In the genomic region with DNA sequence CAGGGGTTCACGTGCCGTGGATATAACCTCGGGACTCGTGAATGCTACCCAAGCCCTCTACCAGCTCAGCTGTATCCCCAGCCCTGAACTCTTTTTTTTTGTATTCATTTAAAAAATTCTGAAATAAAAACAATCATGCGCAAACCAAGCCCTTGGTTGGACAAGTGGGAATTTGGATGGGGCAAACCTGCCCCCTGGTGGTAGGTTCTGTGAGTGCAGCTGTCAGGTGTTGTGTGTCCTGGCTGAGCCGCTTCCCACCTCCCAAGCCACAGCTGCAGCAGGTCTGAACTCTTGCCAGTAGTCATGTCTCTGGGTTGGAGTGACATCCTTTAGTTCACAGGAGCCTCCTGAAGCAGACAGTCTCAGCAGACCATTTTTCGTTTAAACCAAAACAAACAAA, we compare ENCODE assay signal across 9 mouse cellular contexts. TPM values are rescaled to one million over a fixed set of nuclear protein-coding genes. Genes with fewer than 3 reads are reported as not detected.
DNase-seq lines count a peak whose midpoint lies in the region; ATAC-seq and TF ChIP-seq lines count a peak whose summit lies in the region.
"Had no signal": no experiment of that assay in that cellular context is flagged by ENCODE, and none has a peak within 500 bp of the region (broad histone marks: within the 10 kb centered on the region; RNA-seq: fewer than 3 reads in every experiment).

No protein-coding gene starts in this region.

- no peak for ATAC-seq in forebrain, embryonic 13.5 days

- no peaks in the 10 kb centered on the region for H3K36me3 ChIP-seq in forebrain, embryonic 10.5 days (replicated peaks)
- no peaks in the 10 kb centered on the region for H3K36me3 ChIP-seq in forebrain, embryonic 13.5 days (ENCODE audit: poor library complexity, severe bottlenecking)
- no peaks in the 10 kb centered on the region for H3K36me3 ChIP-seq in ES-Bruce4 (ENCODE audit: control insufficient read depth, insufficient read depth, low read length, poor library complexity, severe bottlenecking)
- H3K36me3 ChIP-seq in small intestine, adult 2 months (ENCODE audit: control insufficient read depth, insufficient read depth, low read length): no peaks in the 10 kb centered on the region
- H3K36me3 ChIP-seq: limb, embryonic 15.5 days had no signal

- H3K4me2 ChIP-seq in forebrain, embryonic 13.5 days: no peak overlapping the region
- H3K4me2 ChIP-seq: limb, embryonic 15.5 days had no signal

- TF ChIP-seq POLR2A in ES-Bruce4 (IDR thresholded peaks at IDR 0.05; ENCODE audit: insufficient read depth, low read length): no peak
- TF ChIP-seq POLR2A in small intestine, adult 2 months (IDR thresholded peaks at IDR 0.05; ENCODE audit: low read depth, low read length): no peak

- H3K9ac ChIP-seq in forebrain, embryonic 13.5 days: no peak overlapping the region
- H3K9ac ChIP-seq in ES-Bruce4 (ENCODE audit: low read depth, poor library complexity, severe bottlenecking): no peak overlapping the region
- H3K9ac ChIP-seq: limb, embryonic 15.5 days had no signal

- no peak overlapping the region for H3K4me3 ChIP-seq in forebrain, embryonic 10.5 days
- no peak overlapping the region for H3K4me3 ChIP-seq in forebrain, embryonic 13.5 days
- H3K4me3 ChIP-seq in ES-Bruce4 (ENCODE audit: low read depth, low read length): no peak overlapping the region
- no peak overlapping the region for H3K4me3 ChIP-seq in small intestine, adult 2 months (ENCODE audit: low read depth, low read length)
- H3K4me3 ChIP-seq: limb, embryonic 15.5 days had no signal

- peak; percentile 87 for DNase-seq in forebrain, embryonic 10.5 days (ENCODE audit: extremely low spot score, low spot score)
- peak; percentile 42 for DNase-seq in cerebellum, adult 11-12 months
- peak; percentile 38 to 52 for DNase-seq in gastrocnemius, adult 8-10 months (ENCODE audit: low spot score in 2 of 2)
- DNase-seq in kidney, postnatal 25 days: peak; percentile 71 to 83
- DNase-seq in lung, postnatal 10 days: peak; percentile 82

- H3K27me3 ChIP-seq in forebrain, embryonic 10.5 days (ENCODE audit: poor library complexity, severe bottlenecking): peaks cover 12% of the 10 kb centered on the region; the same call in 1 of the 2 replicates
- 0 out of 2 replicates have a peak, but pooled peaks cover 7% of the 10 kb centered on the region for H3K27me3 ChIP-seq in forebrain, embryonic 13.5 days
- no peaks in the 10 kb centered on the region for H3K27me3 ChIP-seq in ES-Bruce4 (ENCODE audit: control insufficient read depth, insufficient read depth, low read length, poor library complexity, severe bottlenecking)
- H3K27me3 ChIP-seq in small intestine, adult 2 months (ENCODE audit: control insufficient read depth, insufficient read depth, low read length): no peaks in the 10 kb centered on the region

- no peak overlapping the region for H3K27ac ChIP-seq in forebrain, embryonic 10.5 days
- H3K27ac ChIP-seq in forebrain, embryonic 13.5 days: no peak overlapping the region
- no peak overlapping the region for H3K27ac ChIP-seq in ES-Bruce4 (ENCODE audit: insufficient read depth, low read length)
- H3K27ac ChIP-seq in small intestine, adult 2 months (ENCODE audit: insufficient read depth, low read depth, low read length): no peak overlapping the region
- H3K27ac ChIP-seq: limb, embryonic 15.5 days had no signal

- peaks cover 19% of the 10 kb centered on the region for H3K4me1 ChIP-seq in forebrain, embryonic 10.5 days
- H3K4me1 ChIP-seq in forebrain, embryonic 13.5 days: peaks cover 13% of the 10 kb centered on the region
- H3K4me1 ChIP-seq in ES-Bruce4 (ENCODE audit: control insufficient read depth, insufficient read depth, low read length): no peaks in the 10 kb centered on the region
- H3K4me1 ChIP-seq in small intestine, adult 2 months (ENCODE audit: control insufficient read depth, insufficient read depth, insufficient read length, low read length): peaks cover 3% of the 10 kb centered on the region; the same call in 1 of the 2 replicates

- 0 out of 2 replicates have a peak, but pooled peaks cover 4% of the 10 kb centered on the region for H3K9me3 ChIP-seq in forebrain, embryonic 10.5 days
- no peaks in the 10 kb centered on the region for H3K9me3 ChIP-seq in forebrain, embryonic 13.5 days (replicated peaks)
- H3K9me3 ChIP-seq in ES-Bruce4 (replicated peaks; ENCODE audit: control insufficient read depth, insufficient read depth, low read length, poor library complexity, severe bottlenecking): no peaks in the 10 kb centered on the region
- H3K9me3 ChIP-seq: limb, embryonic 15.5 days had no signal

- peak; percentile 85 for TF ChIP-seq CTCF in ES-Bruce4 (IDR thresholded peaks at IDR 0.05; ENCODE audit: low read depth, low read length)
- peak; percentile 96 for TF ChIP-seq CTCF in small intestine, adult 2 months (IDR thresholded peaks at IDR 0.05; ENCODE audit: extremely low read depth, insufficient read length, insufficient replicate concordance, low read depth, low read length)

- TF ChIP-seq EP300 in ES-Bruce4 (IDR thresholded peaks at IDR 0.05; ENCODE audit: insufficient read depth, low read depth, low read length): no peak

- WGBS in forebrain, embryonic 10.5 days: 24% methylated on average over 7 of the region's 7 CpGs
- 26% methylated on average over 7 of the region's 7 CpGs for WGBS in forebrain, embryonic 13.5 days
- 16% methylated on average over 7 of the region's 7 CpGs for WGBS in small intestine, adult 2 months

RNA-seq across cellular contexts. Expression of a gene that starts 4.4 kb away (rescaled TPM):
- polyA plus RNA-seq in forebrain, embryonic 10.5 days (2016; fragmentation: Nextera tagmentation; extraction: Ambion mirVana): 21.7 and 22.0 TPM in 2 replicates
- polyA plus RNA-seq in forebrain, embryonic 13.5 days (2015; fragmentation: Nextera tagmentation; extraction: Ambion mirVana): 32.4 and 37.3 TPM in 2 replicates
- polyA plus RNA-seq in ES-Bruce4 (2011; ENCODE audit: insufficient read depth, insufficient read length, low read depth, missing spikeins): 12.0 and 14.1 TPM in 2 replicates
- total RNA-seq in gastrocnemius, adult 8-10 months (2022): 1 to 10 TPM; 2.5 to 4.1 (median 3.4) TPM
- polyA plus RNA-seq in small intestine, adult 2 months (2012; rRNA removed): 1.4 and 1.6 TPM in 2 replicates

RNA-seq across cellular contexts. Expression of a gene that starts 22.9 kb away (rescaled TPM):
- 0.22 and 0.84 TPM in 2 replicates for polyA plus RNA-seq in forebrain, embryonic 10.5 days (2016; fragmentation: Nextera tagmentation; extraction: Ambion mirVana)
- polyA plus RNA-seq in forebrain, embryonic 13.5 days (2015; fragmentation: Nextera tagmentation; extraction: Ambion mirVana): 0.16 TPM in 1 of 2 replicates, not detected in the other
- polyA plus RNA-seq in ES-Bruce4 (2011; ENCODE audit: insufficient read depth, insufficient read length, low read depth, missing spikeins): 5.4 and 7.4 TPM in 2 replicates
- total RNA-seq in gastrocnemius, adult 8-10 months (2022): 100 to 1,000 TPM; 202 to 681 (median 229) TPM
- 0.46 TPM in 1 of 2 replicates, not detected in the other for polyA plus RNA-seq in small intestine, adult 2 months (2012; rRNA removed)

RNA-seq across cellular contexts. Expression of a gene that starts 38.2 kb away (rescaled TPM):
- 8.3 and 8.4 TPM in 2 replicates for polyA plus RNA-seq in forebrain, embryonic 10.5 days (2016; fragmentation: Nextera tagmentation; extraction: Ambion mirVana)
- 4.7 and 5.1 TPM in 2 replicates for polyA plus RNA-seq in forebrain, embryonic 13.5 days (2015; fragmentation: Nextera tagmentation; extraction: Ambion mirVana)
- 0.55 TPM in 1 of 2 replicates, not detected in the other for polyA plus RNA-seq in ES-Bruce4 (2011; ENCODE audit: insufficient read depth, insufficient read length, low read depth, missing spikeins)
- total RNA-seq in gastrocnemius, adult 8-10 months (2022): 1 to 10 TPM; 1.7 to 2.5 (median 1.8) TPM
- polyA plus RNA-seq in small intestine, adult 2 months (2012; rRNA removed): 8.6 and 16.7 TPM in 2 replicates

RNA-seq across cellular contexts. Expression of a gene that starts 45.3 kb away (rescaled TPM):
- 0.24 TPM in 1 of 2 replicates, not detected in the other for polyA plus RNA-seq in forebrain, embryonic 10.5 days (2016; fragmentation: Nextera tagmentation; extraction: Ambion mirVana)
- polyA plus RNA-seq in forebrain, embryonic 13.5 days (2015; fragmentation: Nextera tagmentation; extraction: Ambion mirVana): not detected in 2 replicates
- not detected in 2 replicates for polyA plus RNA-seq in ES-Bruce4 (2011; ENCODE audit: insufficient read depth, insufficient read length, low read depth, missing spikeins)
- not detected for total RNA-seq in gastrocnemius, adult 8-10 months (2022)
- 0.35 TPM in 1 of 2 replicates, not detected in the other for polyA plus RNA-seq in small intestine, adult 2 months (2012; rRNA removed)
- polyA plus RNA-seq: limb, embryonic 15.5 days had no signal

RNA-seq across cellular contexts. Expression of a gene that starts 46.7 kb away (rescaled TPM):
- polyA plus RNA-seq in forebrain, embryonic 10.5 days (2016; fragmentation: Nextera tagmentation; extraction: Ambion mirVana): 20.7 and 22.7 TPM in 2 replicates
- 16.6 and 17.2 TPM in 2 replicates for polyA plus RNA-seq in forebrain, embryonic 13.5 days (2015; fragmentation: Nextera tagmentation; extraction: Ambion mirVana)
- 16.8 and 17.2 TPM in 2 replicates for polyA plus RNA-seq in ES-Bruce4 (2011; ENCODE audit: insufficient read depth, insufficient read length, low read depth, missing spikeins)
- total RNA-seq in gastrocnemius, adult 8-10 months (2022): 1 to 10 TPM; 5.0 to 7.3 (median 6.1) TPM
- polyA plus RNA-seq in small intestine, adult 2 months (2012; rRNA removed): 6.4 and 7.2 TPM in 2 replicates
